Mouse (Mus musculus): ENCODE measurements at regions not wholly inside any gene's neighbourhood (a gene's known extent, or its start where the extent isn't known, plus 50 kb on each side); places are given as distances from the start of the nearest gene placed in this dataset.

- no peak for DNase-seq
Observed at GRCm38 (mm10) chr12:9091951-9092350, 62.2 kb downstream of the Ttc32 start.

GRCm38 (mm10) chr12:9095061-9095460, 65.3 kb downstream of the Ttc32 start:
- DNase-seq: no peak

DNA sequence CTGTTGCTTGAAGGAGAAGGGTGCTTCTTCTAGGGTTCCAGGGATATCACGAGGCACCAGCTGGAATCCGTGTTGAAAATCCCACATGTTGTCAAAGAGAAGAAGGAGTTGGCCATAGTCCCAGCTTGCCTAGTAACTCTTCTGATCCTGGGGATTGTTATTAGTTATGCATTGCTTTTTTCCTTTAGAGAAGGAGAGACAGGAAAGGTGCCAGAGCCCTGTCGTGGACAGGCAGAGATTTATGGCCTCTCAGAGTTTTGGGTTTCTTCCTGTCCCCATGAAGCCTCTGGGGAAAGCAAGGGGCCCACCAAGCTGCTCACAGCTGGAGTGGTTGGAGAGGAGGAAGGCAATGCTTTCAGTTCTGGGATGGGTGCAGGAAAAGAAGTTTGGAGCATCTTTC, 76.6 kb downstream of the Ttc32 start:
- no peak for DNase-seq

DNA sequence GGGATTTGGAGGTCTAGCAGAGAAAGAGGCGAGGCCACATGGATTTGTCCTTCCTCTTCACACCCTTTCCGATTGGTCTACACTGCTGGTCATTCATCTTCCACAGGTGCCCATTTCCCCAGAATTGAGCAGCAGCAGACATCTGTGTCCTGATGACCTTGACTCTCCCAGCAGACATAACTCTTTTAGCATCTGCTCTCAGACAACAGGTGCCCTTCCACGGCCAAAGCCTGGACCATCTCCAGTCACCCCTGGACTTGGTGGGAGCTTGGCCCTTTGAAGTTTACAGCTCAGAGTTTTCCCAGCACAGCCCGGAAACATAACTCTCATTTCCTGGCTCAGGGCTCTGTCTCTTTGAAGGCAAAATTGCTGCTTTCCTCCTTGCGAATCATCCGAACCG, 80.0 kb downstream of the Ttc32 start:
- DNase-seq: no peak

DNA sequence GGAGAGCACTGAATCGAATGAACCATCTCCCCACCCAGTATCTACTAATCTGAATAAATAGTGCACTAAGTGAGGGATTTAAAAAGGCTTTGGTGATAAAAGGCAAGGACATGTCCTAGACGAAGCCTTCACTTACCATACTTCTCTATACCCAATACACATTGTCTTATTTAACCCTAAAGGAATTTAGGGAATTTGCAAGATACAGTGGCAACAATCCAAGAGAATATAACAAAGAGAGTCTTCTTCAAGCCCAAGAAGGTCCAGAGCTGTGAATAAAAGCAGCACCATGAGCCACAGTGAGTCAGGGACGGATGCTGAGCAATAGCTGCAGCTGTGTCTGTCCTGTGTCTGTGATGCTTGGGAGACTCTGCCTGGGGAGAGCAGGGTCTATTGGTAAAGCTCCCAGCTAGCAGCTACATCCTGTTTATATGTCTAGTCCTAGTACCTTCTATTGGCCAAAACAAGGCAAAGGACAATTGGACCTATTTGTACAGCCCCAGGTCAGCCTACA, 82.4 kb downstream of the Ttc32 start:
- no peak for DNase-seq

- DNase-seq: no peak
Observed at GRCm38 (mm10) chr12:9113652-9114051, 83.9 kb downstream of the Ttc32 start.

DNA sequence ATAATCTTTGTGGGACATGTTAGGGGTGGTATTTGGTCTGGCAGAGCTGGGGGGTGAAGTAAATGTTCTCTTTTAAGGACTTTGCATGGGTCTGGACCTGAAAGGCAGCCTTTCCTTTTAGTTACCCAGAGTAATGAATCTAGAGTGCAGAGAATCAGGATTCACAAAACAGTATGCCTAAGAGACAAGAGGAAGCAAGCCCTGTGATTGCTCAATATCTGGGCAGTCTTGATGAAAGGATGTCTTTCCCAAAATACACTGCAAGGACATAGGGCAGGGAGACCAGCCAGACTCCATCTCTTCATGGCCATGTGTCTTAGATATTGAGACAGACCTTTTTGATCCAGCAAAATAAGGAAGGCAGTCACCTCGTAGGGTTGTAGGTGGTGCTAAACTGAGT, 84.3 kb downstream of the Ttc32 start:
- no peak for DNase-seq

DNA sequence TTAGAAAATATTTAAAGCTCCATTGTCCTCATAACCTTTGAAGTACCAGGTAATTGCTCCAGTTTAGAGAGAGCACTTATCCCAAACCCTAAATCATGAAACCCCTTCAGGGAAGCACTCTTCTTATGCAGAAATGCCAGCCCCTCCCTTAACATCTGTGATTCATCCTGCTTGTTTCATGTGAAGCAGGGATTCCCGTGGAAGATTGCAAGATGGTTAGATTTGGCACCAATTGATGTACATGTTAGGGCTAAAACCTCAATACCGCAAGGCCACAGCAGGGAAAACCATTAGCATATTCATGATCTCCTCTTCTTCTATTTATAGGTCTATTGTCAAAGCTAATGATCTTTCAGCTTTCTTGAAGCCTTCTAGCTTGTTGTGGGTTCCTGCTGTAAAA, 88.8 kb downstream of the Ttc32 start:
- no peak for DNase-seq

- no peak for DNase-seq
Observed at GRCm38 (mm10) chr12:9127931-9128550, 98.2 kb downstream of the Ttc32 start.

DNA sequence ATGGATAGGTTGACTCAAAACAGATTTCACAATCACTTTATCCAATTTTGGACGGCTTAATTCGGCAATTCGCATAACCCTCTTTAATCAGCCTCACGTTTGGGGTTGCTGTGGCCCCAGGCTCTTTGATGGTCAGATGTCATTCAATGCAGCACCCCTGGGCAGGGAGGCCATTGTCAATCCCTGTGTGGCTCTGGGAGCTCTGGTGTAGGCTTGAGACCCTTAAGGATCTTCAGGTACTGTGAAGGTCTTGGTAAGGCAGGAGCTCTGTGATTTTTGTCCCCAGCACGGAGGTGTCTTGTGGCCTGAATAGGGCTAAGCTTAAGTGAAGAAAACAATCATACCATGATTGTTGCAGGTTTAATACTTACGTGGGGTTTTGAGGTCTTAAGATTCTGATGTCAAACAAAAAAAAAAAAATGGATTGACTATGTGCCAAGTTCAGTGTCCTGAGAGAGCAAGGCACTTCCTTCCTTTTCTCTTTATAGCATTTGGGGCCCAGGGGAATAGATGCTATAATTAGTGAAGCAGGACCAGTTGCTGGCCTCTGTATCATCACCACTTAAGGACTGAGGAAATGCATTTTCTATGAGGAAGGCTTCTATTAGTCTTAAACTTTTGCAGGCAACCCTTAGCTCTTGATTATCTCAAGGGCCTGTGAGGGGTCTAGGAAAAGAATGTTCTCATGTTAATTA, 98.9 kb downstream of the Ttc32 start:
- DNase-seq: no peak

- no peak for DNase-seq
Observed at GRCm38 (mm10) chr12:9132621-9133020, 102.8 kb downstream of the Ttc32 start.

DNA sequence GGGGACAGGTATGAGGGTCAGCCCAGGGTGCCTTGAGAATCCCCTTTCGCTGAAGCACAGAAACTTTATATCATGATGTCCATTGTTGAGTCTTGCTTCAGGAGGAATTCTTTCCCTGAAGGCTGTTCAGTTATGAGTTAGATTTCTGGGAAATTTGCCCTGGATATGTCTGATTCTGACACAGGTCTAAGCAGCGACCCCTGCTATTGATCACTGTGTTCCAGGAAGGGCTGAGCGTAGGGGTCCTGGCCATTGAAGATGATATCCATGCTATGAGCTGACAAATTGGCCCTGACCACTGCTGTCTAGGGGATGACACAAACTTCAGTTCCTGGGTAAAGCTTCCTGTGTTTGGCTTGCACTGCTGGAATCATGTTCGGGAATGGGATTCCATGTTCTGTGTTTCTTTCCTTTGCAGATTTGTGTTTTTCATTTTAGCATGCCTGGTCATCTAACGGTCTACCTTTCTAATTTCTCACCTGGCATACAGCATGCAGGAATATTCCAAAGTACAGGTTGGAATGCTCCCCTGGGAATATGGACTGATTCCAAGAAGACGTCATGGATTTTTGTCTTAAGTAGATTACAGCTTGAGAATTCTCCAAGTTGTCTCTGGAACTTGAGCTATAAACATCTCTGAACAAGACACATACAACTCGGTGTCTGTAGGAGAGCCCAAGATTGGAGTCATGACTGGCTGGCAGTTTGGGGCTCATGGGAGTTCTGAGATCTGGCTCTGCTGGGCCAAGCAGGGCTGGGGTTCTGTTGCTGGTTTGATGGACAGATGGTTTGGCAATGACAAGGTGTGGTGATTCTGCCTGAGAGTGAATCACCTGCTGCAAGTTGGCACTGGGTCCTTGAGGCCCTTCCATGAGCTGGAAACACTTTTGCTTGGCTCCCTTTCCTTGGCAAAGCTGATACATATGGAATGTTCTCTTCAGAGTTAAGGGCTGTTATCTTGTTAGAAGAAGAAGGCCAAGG, 104.4 kb downstream of the Ttc32 start:
- no peak for DNase-seq

- no peak for DNase-seq
Observed at GRCm38 (mm10) chr12:9151001-9151400, 121.2 kb downstream of the Ttc32 start.

DNA sequence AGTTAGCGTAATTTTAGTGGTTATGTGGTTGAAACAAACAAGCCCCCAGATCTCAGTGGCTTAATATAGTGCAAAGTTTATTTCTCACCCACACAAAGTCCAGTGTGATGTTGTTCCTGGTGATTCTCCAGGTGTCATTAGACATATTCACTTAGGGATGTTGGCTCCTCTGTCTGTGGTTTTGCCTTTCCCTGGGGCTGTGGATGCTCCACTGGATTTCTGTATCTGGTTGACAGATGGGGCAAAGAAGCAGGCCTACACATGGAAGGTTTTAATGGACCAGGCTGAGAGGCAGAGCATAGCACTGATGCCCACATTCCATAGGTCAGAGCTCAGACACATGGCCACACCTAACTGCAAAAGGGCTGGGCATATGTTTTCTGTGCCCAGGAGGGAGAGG, 121.6 kb downstream of the Ttc32 start:
- DNase-seq: no peak

DNA sequence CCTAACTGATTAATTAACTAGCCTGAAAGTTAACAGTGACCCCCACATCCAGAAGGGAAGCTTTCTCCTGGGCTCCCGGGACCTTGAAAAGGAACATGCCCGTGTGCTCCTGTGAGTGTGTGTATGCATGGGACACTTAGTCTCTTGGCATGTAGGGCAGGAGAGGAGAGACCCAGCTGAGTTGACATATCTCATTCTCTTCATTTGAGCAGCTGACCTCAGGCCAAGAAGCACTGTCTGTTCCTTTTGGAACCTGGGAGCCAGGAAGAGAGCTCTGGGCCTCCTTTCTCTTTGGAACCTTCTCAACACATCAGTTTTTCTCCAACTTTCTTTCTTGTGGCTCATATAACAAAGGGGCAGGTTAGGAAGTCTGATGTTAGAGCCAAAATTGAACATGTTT, 124.7 kb downstream of the Ttc32 start:
- no peak for DNase-seq

DNA sequence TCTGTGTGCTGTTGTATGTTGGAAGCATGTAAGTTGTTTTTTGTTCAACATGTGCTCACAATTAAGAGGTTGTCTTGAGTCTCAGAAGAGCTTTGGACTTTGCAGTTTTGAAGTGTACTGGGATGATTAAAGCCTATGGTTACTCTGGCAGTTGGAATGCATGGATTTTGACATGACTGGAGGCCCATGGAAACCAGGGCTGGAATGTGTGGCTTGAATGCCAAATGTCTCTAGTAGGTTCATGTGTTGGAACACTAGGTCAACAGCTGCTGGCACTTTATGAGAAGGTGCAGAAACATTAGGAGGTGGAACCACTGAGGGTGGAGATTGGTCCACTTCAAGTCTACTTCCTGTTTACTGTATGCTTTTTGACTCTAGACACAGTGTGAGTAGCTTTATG, 127.0 kb downstream of the Ttc32 start:
- no peak for DNase-seq

GRCm38 (mm10) chr12:9158751-9159150, 129.0 kb downstream of the Ttc32 start:
- DNase-seq: no peak

DNA sequence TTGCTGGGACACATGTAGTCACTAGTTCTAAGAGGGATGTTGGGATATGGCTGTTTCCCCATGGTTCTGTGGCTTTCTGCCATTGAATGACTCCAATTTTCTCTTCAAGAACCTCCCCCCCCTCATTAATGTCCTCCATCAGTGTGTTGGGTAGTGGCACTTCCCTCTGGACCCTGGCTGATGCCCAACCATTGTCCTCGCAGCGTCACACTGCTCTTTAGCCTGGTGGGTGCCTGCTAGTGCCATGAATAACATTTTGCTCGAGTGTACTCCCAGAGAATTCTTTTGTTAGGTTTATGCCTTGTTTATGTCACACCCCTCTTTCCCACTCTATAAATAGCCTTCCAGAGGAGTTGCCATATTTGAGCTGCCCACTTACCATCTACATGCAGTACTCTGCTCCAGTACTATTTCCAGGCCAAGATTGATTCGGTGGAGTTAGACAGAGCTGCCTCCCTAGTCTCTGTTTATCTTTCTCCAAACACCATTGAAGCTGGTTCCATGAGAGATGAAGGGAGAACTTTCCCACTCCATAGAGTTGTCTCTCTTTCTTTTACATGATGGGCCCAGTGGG, 135.7 kb downstream of the Ttc32 start:
- DNase-seq: no peak

GRCm38 (mm10) chr12:9166218-9166908, 136.6 kb downstream of the Ttc32 start:
- DNase-seq: peak; percentile 51

- no peak for DNase-seq
Observed at GRCm38 (mm10) chr12:9169008-9169407, 139.2 kb downstream of the Ttc32 start.

DNA sequence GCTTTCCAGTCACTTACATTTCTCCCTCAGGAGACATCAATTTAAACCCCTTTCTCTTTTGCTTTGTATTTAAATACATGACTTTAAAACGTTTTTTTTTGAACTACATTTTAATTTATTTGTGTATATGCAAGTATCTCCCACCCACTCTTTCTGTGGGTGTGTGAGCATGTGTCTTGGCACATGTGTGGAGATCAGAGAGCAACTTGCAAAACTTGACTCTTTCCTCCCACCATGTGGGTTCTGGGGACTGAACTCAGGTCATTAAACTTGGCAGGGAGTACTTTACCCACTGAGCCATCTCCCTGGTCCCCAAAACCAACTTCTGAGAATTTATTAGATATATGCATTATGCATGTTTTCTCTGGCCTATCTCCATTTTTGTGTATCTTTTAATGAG, 143.9 kb downstream of the Ttc32 start:
- no peak for DNase-seq

GRCm38 (mm10) chr12:9174327-9174726, 144.5 kb downstream of the Ttc32 start:
- no peak for DNase-seq
